Mouse (Mus musculus) embryonic fibroblast, embryonic 13.5 days (primary cell): Measurements from ENCODE around the gene Srrm4.

Experiments used
- CTCF ChIP-seq: IDR thresholded peaks from 2 replicates; pipeline ENCODE4 v1.5.1; 2011; ENCODE audit warnings: mild to moderate bottlenecking, control low read depth, low read length, moderate library complexity, borderline replicate concordance; ENCODE audit not compliant: insufficient read depth
- POLR2A ChIP-seq: IDR thresholded peaks from 2 replicates; pipeline ENCODE4 v1.6.1; 2011; ENCODE audit warnings: low read depth, mild to moderate bottlenecking, control low read depth, low read length, moderate library complexity

DNA sequence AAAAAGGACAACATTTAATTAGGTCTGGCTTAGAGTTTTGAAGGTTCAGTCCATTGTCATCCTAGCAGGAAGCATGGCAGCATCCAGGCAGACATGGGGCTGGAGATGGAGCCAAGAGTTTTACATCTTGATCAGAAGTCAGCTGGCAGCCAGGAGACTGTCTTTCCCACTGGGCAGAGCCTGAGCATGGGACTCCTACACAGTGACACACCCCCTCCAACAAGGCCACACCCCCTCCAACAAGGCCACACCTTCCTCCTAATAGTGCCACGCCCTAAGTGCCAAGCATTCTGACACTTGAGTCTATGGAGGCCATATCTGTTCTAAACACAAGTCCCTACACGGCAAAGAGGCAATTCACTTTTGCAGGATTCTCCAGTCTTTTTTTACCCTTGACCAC, 23.6 kb downstream of the Srrm4 start:
- TF ChIP-seq CTCF (no peak), POLR2A (no peak)
